Mouse (Mus musculus): Measurements from ENCODE around the gene Mylk2. TPM values are rescaled to one million over a fixed set of nuclear protein-coding genes. Genes with fewer than 3 reads are reported as not detected.

Gene Mylk2
- polyA plus RNA-seq, 1 experiment, result 1.0 TPM

GRCm38 (mm10) chr2:152927371-152927770 is 16.2 kb downstream of the Mylk2 start:
- H3K27ac ChIP-seq (ENCODE audit: control insufficient read depth, insufficient read depth, low read depth, low read length, poor library complexity), result no peak overlapping the region

DNA sequence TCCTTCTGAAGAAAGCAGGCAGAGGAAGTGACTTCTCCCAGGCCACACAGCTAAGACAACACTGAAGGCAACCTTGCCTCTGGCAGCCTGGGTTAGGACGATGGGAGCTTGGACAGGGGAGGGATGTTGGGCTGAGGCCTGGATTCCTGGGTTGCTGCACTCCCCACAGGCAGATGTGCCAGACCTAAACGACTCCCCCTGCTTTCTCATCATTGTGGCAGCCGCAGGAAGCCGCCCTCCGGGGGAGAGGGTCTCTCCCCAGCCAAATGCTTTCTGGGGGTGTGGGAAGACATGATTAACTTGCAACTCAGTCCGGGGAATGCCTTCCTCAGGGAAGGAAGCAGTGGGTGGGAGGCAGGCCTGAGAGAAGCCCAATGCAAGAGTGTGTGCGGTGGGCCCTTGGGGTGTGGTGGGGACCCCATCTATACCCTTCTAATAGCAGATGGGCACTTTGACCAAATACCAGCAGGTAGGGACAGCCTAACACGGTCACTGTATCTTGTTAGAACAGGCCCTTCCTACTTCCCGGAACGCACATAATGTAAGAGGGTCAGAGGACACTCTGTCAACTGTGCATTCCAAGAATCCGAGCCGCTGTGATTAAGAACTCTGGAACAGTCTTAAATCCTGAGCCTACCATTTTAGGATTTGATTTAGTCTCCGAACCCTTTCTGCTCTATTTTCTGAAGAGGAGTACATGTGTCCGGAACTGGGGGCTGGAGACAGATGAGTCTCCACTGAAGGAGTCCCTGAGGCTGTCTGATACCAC is 17.3 kb downstream of the Mylk2 start:
- WGBS, result 74% methylated on average over 14 of the region's 14 CpGs
- H3K4me1 ChIP-seq (ENCODE audit: control insufficient read depth, insufficient read depth, low read length), result peaks cover 6% of the 10 kb centered on the region
- no peak overlapping the region for H3K4me3 ChIP-seq (replicated peaks; ENCODE audit: control insufficient read depth, low read depth, low read length)
- no peak overlapping the region for H3K27ac ChIP-seq (ENCODE audit: control insufficient read depth, insufficient read depth, low read depth, low read length, poor library complexity)
- TF ChIP-seq POLR2A (IDR thresholded peaks at IDR 0.05; ENCODE audit: borderline replicate concordance, control insufficient read depth, low read depth, low read length), result no peak
- no peak for TF ChIP-seq CTCF (IDR thresholded peaks at IDR 0.05; ENCODE audit: control insufficient read depth, insufficient read depth, low read length)

More at GRCm38 (mm10) chr2:152927371-152927770, 16.2 kb downstream of the Mylk2 start:
- Histone ChIP-seq H3K4me1 (ENCODE audit: control insufficient read depth, insufficient read depth, low read length) (peaks cover 6% of the 10 kb centered on the region), H3K4me3 (replicated peaks; ENCODE audit: control insufficient read depth, low read depth, low read length) (no peak overlapping the region)
- TF ChIP-seq POLR2A (IDR thresholded peaks at IDR 0.05; ENCODE audit: borderline replicate concordance, control insufficient read depth, low read depth, low read length) (no peak), CTCF (IDR thresholded peaks at IDR 0.05; ENCODE audit: control insufficient read depth, insufficient read depth, low read length) (no peak)
- 15% methylated on average over 5 of the region's 5 CpGs for WGBS

DNA sequence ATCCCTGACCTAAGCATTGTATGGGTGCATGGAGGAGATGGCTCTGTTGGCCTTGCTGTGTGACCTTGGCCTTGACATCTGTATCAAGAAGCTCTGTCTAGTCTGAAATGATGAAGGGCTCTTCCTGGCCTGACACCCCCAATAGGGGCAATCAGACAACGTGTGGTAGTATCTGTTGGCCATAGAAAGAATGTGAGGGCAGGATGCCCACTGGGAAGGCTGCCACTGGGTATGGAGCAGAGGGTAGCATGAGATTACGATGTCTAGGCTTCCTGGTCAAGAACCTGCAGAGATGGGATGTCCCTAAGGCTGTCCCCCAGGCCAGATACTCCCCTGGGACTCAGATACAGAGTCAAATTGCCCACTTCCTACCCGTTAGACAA is 17.8 kb downstream of the Mylk2 start:
- Histone ChIP-seq H3K4me3 (replicated peaks; ENCODE audit: control insufficient read depth, low read depth, low read length) (no peak overlapping the region), H3K4me1 (ENCODE audit: control insufficient read depth, insufficient read depth, low read length) (peaks cover 6% of the 10 kb centered on the region), H3K27ac (ENCODE audit: control insufficient read depth, insufficient read depth, low read depth, low read length, poor library complexity) (no peak overlapping the region)
- WGBS, result 66% methylated on average over 3 of the region's 3 CpGs
- no peak for TF ChIP-seq CTCF (IDR thresholded peaks at IDR 0.05; ENCODE audit: control insufficient read depth, insufficient read depth, low read length)
- no peak for TF ChIP-seq POLR2A (IDR thresholded peaks at IDR 0.05; ENCODE audit: borderline replicate concordance, control insufficient read depth, low read depth, low read length)

GRCm38 (mm10) chr2:152930276-152930675 is 19.1 kb downstream of the Mylk2 start:
- Histone ChIP-seq H3K4me3 (replicated peaks; ENCODE audit: control insufficient read depth, low read depth, low read length) (no peak overlapping the region), H3K4me1 (ENCODE audit: control insufficient read depth, insufficient read depth, low read length) (peaks cover 6% of the 10 kb centered on the region), H3K27ac (ENCODE audit: control insufficient read depth, insufficient read depth, low read depth, low read length, poor library complexity) (no peak overlapping the region)
- TF ChIP-seq CTCF (IDR thresholded peaks at IDR 0.05; ENCODE audit: control insufficient read depth, insufficient read depth, low read length) (no peak), POLR2A (IDR thresholded peaks at IDR 0.05; ENCODE audit: borderline replicate concordance, control insufficient read depth, low read depth, low read length) (no peak)
- WGBS, result 38% methylated on average over 2 of the region's 2 CpGs

DNA sequence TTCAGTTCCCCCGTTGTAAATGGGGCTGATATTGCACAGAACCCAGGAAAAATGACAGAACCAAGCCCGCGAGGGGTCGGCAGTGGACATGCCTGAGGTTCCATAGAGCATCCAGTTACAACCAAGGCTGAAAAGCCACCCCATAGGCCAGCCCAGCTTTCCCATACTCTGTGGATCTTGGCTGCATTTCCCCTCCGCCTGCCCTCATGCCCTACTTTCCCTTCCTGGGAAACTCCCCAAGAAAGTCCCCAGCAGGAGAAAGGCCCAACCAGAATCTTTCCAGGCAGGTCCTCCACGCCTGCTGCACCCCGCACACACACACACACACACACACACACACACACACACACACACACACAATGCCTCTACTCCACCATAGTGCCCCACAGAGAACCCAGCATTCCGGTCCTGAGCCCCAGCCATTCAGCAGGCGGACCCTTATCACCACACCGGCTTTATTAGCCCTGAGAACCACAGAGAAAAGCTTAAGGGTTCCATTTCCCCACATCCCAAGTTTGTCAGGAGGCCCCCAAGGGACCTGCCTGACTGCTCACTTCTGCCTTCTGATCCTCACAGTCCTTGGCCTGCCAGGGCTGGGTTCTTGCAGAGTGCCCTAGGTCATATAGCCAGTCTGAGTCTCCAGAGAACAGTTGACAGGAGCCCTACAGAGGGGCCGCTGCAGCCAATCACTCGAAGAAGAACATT is 20.5 kb downstream of the Mylk2 start:
- TF ChIP-seq CTCF (IDR thresholded peaks at IDR 0.05; ENCODE audit: control insufficient read depth, insufficient read depth, low read length), result no peak
- no peak for TF ChIP-seq POLR2A (IDR thresholded peaks at IDR 0.05; ENCODE audit: borderline replicate concordance, control insufficient read depth, low read depth, low read length)
- peaks cover 1% of the 10 kb centered on the region; the same call in 1 of the 2 replicates for H3K4me1 ChIP-seq (ENCODE audit: control insufficient read depth, insufficient read depth, low read length)
- no peak overlapping the region for H3K4me3 ChIP-seq (replicated peaks; ENCODE audit: control insufficient read depth, low read depth, low read length)
- 82% methylated on average over 12 of the region's 12 CpGs for WGBS
- no peak overlapping the region for H3K27ac ChIP-seq (ENCODE audit: control insufficient read depth, insufficient read depth, low read depth, low read length, poor library complexity)

DNA sequence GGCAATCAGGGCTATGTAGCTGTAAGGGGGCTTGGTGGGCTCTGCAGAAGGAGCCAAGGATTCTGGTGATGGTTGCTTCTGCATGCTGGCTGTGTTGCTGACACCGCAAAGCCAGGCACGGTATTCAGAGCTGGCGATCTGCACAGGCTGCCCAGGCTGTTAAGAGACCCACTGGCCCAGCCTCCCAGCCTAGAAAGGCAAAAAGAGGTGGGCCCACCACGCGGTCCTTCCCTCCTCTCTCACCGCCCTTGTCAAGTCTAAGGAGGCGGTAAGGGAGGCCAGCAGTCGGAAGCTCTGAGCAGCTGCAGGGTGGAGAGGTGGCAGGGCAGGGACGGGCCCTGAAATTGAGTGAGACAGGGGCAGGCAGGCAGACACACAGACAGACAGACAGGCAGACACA is 21.9 kb downstream of the Mylk2 start, which contains the start of gene Foxs1:
Foxs1 (minus strand) TSS at position 161 of the 400 bp plus-strand sequence.
- Histone ChIP-seq H3K4me3 (replicated peaks; ENCODE audit: control insufficient read depth, low read depth, low read length) (no peak within 1 kb of the TSS), H3K27ac (ENCODE audit: control insufficient read depth, insufficient read depth, low read depth, low read length, poor library complexity) (no peak within 1 kb of the TSS), H3K4me1 (ENCODE audit: control insufficient read depth, insufficient read depth, low read length) (no peaks in the 10 kb centered on the region)
- TF ChIP-seq POLR2A (IDR thresholded peaks at IDR 0.05; ENCODE audit: borderline replicate concordance, control insufficient read depth, low read depth, low read length) (no peak), CTCF (IDR thresholded peaks at IDR 0.05; ENCODE audit: control insufficient read depth, insufficient read depth, low read length) (no peak)
- 23% methylated on average over 9 of the region's 9 CpGs for WGBS

- Histone ChIP-seq H3K4me3 (replicated peaks; ENCODE audit: control insufficient read depth, low read depth, low read length) (no peak overlapping the region), H3K4me1 (ENCODE audit: control insufficient read depth, insufficient read depth, low read length) (no peaks in the 10 kb centered on the region), H3K27ac (ENCODE audit: control insufficient read depth, insufficient read depth, low read depth, low read length, poor library complexity) (no peak overlapping the region)
- no peak for TF ChIP-seq POLR2A (IDR thresholded peaks at IDR 0.05; ENCODE audit: borderline replicate concordance, control insufficient read depth, low read depth, low read length)
- peak; percentile 82 for TF ChIP-seq CTCF (IDR thresholded peaks at IDR 0.05; ENCODE audit: control insufficient read depth, insufficient read depth, low read length)
- WGBS, result 31% methylated on average over 5 of the region's 5 CpGs
Observed at GRCm38 (mm10) chr2:152933614-152934013, 22.5 kb downstream of the Mylk2 start.

DNA sequence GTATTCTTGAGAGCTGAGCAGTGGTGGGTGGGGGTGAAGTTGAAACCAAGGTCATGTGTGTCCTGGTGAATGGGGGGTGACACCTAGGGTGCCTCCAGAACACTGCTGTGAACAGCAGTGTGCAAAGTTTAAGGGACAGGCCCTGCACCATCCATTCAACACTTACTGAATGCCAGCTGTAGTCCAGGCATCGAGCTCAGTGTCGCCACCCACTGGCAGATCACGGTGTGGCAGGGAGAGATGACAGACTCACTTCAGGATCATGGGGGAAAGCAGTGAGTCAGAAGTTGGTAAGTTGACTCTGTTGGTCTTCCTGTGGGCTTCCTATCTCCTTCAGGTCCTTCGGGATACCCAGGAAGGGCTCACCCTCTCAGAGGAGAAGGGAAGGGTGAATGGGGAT is 28.7 kb downstream of the Mylk2 start:
- no peak overlapping the region for H3K4me3 ChIP-seq (replicated peaks; ENCODE audit: control insufficient read depth, low read depth, low read length)
- no peaks in the 10 kb centered on the region for H3K4me1 ChIP-seq (ENCODE audit: control insufficient read depth, insufficient read depth, low read length)
- H3K27ac ChIP-seq (ENCODE audit: control insufficient read depth, insufficient read depth, low read depth, low read length, poor library complexity), result no peak overlapping the region
- TF ChIP-seq CTCF (IDR thresholded peaks at IDR 0.05; ENCODE audit: control insufficient read depth, insufficient read depth, low read length), result peak; percentile 95
- TF ChIP-seq POLR2A (IDR thresholded peaks at IDR 0.05; ENCODE audit: borderline replicate concordance, control insufficient read depth, low read depth, low read length), result no peak
- WGBS, result 3% methylated on average over 4 of the region's 4 CpGs
